Mouse (Mus musculus) ovary, postnatal 14 days (tissue): ENCODE results near the gene Prkcb.

Experiments
- DNase-seq: peaks from one replicate; pipeline ENCODE4 v3.0.0; 2022; ENCODE audit warnings: low spot score

Gene Prkcb

DNA sequence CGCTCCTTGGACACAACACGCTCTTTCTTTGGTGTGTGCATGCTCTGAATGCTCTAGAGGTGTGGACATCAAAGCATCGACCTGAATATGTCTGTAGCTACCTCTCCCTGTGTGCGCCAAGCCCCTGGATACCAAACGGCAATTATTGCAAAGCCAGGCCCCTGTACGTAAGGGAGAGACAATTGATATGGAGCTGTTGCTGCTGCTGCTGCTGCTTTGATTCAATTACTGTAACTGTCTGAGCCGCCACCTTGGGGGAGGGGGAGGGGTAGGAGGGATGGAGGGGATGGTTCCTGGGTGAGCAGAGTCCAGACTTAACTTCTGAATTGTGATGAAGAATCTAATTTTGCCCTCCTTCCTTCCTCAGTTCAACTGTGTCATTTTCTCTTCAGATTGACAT is 312.3 kb downstream of the Prkcb start:
- DNase-seq: no peak

DNA sequence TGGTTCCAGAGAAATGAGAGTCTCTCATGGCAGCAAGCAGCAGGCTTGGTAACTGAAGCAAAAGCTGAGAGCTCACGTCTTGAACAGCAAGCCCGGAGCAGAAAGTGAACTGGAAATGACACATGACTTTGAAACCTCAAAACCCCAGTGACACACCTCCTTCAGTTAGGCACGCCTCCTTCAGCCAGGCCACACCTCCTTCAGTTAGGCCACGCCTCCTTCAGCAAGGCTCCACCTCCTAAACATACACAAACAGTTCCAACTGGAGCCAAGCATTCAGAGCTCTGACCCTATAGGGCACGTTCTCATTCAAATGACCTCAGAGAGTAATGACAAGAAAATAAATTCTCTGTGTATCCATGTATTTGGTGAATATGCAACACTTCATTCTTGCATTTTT is 316.5 kb downstream of the Prkcb start:
- no peak for DNase-seq

DNA sequence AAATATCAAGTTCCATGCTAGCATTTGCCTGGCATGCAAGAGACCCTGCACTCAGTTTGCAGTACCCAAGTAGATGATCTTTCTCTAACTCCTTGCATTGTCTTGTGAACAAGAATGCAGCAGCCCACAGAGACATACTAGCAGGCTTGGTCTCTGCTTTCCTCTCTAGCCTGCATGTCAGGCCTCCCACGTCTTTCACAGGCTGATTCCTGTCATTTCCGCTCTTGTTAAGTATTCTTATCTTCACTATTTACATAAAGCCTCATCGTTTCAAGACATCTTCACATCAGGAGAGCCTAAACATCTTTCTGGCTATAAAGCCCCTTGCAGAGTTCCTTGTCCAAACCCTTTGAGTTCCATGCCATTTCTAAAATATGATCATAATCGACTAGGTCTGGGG is 320.9 kb downstream of the Prkcb start:
- DNase-seq: no peak

DNA sequence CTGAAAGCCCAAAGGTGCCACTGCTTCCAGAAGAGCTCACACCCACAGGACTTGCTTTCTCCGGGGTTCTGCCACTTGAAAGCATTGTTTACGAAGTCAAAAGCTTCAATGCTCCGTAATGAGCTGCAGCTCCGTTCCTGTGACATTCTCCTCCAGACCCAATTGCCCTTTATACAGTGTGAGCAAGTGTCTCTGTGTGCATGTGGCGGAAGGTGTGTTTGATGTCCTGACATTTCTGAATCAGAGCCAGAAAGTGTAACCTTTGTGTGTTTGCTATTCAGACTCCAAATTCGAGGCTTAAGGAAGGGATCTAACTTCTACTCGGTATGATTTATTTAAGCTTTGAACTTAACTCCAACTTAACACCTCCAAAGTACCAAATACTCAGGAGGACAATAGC is 321.6 kb downstream of the Prkcb start:
- DNase-seq: no peak

DNA sequence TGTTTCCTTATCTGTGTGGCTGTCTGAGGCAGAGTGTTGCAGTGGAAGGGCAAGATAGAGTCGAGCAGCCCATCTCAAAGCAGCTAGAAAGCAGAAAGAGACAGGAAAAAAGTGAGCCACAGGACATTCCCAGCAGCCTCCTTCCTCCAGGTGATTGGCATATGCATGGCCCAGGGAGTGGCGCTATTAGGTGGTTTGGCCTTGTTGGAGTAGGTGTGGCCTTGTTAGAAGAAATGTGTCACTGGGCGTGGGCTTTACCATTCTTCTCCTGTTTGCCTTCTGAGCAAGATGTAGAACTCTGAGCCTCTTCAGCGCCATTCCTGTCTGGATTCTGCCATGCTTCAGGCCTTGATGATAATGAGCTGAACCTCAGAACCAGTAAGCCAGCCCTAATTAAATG is 325.3 kb downstream of the Prkcb start:
- no peak for DNase-seq

DNA sequence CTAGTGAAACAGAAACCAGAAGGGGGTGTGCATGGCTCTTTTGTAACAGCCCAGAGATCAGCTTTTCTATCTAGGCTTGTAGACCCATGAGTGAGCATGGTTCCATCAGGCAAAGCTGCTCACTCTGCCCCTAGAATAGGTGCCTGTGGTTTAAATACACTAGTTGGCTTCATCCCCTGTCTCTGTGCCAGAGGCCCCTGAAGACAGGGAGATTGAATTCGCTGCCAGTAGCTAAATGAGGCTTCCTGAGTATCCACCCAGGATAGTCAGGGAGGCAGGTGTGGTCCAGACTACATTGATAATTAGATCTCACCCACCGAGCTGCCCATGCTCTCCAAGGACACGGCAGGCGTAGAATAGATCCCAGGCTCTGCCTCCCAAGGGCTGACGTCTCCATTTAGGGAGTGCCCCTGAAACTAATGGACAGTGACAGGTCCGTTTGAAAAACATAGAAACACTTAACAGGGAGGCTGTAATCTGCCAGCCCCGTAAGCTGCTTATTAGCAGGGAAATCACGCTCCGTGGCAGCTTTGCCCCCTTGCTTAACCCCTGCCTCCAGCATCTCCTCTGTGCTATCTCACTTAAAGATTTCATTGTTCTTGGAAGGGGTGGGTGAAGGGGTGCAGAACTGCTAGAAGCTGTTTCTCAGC is 333.7 kb downstream of the Prkcb start:
- DNase-seq: no peak

DNA sequence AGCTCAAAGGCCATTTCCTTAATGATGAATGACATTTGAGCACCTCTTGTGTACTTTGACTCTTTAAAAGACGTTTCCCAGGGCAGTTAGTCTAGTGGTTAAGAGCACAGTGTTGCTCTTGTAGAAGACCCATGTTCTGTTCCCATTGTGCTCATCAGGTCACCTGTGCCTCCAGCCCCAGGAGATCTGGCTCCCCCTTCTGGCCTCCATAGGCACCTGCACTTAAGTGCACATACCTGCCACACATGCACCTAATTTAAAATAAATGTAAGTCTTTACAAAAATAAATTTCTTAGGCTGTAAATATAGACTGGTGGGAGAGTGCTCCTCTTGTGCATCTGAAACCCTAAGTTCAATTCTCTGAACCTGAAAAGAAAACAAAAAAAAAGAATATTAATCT is 335.2 kb downstream of the Prkcb start:
- DNase-seq: no peak

DNA sequence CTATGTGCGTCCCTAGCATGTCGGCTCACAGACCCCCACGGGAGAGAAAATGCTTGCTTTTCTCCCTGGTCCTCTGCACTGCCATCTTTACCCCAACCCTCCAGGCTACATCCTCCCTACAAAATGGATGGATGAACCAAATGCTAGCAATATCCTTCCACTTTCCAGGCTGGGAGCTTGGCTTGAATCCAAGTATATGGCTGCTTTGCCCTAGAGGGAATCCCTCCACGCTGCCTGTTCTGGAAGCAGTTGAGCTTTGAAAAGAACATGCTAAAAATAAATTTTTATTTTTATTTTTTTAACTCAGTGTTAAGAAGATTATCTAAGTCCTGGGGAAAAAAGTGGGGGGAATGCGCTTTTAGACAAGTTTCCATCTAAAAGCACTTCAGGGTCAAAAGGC is 339.5 kb downstream of the Prkcb start:
- no peak for DNase-seq

DNA sequence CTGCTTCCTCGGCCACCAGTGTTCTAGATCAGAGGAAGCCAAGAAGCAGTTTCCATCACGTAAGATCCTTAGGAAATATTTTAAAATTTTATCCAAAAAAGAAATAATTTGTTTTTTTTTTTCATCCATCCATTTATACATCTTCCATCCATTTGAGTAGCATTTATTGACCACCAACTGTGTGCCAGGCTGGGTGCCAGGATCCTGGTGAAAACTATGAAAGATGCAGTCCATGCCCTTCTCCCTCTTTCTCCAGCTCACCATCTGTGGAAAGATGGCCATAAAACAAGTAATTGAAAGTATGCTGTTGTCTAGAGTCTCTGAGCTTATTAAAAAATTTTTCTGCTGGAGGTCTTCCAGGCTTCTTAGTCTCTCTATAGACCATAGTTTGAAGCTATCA is 341.8 kb downstream of the Prkcb start:
- DNase-seq: no peak

DNA sequence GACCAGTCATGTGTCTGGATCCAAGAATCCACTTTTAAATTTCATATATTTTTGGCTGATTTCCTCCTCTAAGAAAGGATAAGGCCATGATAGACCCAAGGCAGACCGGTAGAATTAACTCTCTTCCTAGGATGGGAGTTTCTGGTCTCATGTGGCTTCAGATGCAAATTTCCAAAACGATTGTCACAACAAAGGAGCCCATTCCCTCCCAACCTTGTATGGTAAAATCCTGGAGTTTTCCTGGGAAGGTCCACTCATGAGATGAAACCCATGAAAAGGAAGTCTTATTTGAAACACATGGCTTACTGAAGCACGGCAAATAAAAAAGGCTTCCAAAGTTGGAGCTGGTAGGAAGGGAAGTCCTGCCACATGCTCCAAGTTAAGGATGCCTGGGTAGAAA is 342.6 kb downstream of the Prkcb start:
- DNase-seq: no peak

DNA sequence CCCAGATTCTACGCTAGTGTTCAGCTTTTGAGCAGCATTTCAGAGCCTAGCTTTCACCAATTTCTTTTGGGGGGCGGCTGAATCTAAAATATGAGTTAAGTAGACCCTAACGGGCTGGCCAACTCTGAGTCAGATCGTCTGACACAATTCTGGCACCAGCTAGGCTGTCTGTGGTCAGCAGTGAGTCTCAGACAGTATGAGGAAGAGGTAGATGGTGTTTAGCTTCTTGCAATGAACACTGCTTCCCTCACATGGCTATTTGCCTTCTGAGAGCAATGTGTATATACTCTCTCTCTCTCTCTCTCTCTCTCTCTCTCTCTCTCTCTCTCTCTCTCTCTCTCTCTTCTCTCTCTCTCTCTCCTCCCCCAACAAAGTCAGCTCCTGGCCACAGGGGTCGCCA is 344.4 kb downstream of the Prkcb start:
- DNase-seq: no peak

DNA sequence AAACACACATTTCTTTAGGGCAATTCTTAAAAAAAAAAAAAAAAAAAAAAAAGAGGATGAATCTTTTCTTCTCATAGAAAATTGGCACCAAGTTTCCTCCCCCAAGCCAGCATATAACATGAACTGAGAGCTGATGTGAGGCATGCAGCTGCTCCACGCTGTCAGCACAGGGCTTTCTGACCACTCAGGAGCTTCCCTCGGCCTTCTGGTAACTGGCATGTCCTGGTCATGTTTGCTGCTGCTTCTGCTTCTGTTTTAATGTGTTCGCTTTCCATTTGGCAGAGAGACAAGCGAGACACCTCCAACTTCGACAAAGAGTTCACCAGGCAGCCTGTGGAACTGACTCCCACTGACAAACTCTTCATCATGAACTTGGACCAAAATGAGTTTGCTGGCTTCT is 344.9 kb downstream of the Prkcb start:
- no peak for DNase-seq

DNA sequence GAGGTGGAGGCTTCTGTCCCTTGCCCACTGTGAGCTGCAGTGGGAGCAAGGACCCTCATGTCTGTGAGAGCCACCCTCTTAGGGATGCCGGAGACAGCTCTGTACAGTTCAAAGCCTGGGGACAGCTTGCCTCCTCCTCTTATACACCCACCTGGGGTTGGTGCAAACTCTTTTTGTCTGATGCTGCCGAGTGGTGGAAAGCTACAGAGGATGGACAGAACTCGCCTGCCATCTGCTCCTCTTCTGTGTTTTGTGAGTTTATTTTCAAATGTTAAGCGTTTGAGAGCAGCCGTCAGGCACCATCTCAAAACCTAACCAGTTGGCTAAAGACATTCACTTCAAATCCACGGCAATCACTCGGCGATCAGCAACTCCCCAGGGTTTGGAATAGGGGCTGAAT is 355.1 kb downstream of the Prkcb start:
- DNase-seq: no peak

DNA sequence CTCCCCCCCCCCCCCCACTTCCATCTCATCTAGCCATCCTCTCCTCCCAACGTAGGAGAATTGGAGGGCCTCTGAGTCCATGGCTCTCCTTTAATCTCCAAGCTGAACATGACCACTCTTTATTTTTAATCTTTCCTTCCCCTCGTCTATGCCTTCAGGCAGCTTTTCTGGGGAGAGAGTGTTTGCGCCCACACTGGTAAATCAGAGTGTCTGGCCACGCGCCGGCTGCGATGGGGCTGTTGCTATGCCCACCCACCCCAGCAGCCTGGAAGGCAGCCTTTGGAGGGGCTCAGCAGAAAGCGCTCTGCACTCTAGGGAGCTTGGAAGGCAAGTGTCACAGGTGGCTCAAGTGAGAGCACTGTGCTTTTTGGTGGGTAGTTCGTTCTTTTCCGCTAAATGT is 360.8 kb downstream of the Prkcb start:
- no peak for DNase-seq

DNA sequence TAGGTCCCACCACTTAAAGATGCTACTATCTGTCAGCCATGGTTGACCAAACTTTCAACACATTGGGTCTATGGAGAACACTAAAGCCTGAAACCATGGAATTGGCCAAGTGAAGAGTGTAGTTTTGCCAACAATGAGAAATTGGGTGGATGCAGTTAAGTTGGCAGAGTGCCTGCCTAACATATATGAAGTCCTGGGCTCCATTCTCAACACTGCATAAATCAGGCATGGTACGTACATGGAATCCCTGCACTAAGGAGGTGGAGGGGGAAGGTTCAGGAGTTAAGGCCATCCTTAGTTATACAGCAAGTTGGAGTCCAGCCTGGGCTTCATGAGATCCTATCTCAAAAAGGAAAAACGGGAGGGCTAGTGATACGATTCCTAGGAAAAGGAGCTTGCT is 364.0 kb downstream of the Prkcb start:
- DNase-seq: no peak

DNA sequence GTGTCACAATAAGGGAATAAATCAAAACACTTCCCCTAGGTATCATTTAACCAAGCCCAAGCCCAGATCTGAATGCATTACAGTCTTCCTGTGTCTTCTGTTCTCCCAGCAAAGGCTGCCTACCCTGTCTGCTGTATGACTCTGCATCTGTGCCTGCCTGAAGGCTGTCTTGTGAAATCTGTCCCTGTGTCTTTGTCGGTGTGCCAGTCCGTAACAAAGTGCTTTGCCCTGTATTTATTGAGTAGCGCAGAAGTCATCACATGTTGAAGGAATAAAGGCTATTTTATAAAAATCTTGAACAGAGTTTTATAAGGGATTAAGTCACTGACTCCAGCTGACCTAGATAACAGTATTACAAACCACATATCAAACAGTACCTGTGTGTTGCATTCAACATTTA is 368.1 kb downstream of the Prkcb start:
- DNase-seq: no peak

DNA sequence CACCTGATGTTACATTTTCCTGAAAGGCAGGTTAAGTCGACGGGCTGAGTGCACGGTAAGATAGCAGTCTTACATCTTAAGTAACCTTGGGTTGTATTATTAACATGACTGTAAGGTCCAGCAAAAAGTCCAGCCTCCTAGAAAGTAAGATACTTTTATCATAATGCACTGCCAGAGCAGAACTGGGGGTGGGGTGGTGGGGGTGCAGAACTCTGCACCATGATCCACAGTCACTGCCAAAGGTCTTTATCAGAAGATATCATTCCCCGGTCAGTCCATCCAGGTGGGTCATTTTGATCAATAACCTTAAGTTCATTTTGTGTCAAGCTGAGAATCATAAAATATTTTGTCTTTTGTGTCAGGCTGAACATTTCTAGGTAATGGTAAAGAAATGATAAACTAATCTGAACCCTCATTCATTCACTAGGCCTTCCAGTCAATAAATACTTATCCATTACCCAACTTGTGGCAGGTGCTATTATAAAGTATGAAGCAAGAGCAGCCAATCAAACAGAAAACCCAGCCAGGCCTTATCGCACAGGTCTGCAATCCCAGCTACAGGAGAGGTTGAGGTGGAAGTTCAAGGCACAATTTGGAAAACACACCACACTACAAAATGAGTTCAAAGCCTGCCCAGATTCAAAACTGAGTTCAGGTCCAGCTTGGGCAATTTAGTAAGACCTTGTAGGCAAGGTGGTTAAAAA is 369.0 kb downstream of the Prkcb start:
- no peak for DNase-seq

DNA sequence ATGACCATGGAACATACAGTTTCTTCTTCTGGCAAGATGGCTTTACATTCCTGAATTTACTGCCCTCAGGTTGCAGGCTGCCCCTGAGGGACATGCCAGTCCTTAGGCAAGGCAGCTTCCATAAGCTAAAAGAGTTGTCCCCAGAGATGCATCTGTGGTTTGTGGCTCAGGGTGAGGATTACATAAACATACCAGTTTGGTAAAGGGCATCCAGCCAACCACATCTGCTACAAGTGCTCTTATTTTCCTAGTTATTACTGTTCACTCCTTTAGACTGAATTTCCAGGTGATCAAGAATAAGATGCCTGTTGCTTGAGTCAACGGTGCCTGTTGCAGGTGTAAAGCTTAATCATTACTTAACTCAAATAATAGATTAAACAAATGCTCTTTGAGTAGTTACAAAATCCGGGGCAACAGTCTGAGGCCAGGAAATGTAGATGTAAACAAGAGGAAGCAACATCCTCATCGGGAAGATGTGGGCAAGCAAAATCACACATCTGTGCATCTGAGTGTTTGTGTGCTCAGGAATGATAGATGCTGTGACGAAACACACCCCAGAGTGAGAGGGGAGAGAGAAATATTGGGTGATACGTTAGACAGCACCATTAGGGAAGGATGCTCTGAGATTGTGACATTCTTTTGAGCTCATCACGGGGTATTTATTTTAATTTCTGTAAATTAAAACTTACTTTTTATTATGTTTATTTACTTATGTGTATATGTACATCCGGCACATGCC is 376.9 kb downstream of the Prkcb start:
- DNase-seq: no peak

DNA sequence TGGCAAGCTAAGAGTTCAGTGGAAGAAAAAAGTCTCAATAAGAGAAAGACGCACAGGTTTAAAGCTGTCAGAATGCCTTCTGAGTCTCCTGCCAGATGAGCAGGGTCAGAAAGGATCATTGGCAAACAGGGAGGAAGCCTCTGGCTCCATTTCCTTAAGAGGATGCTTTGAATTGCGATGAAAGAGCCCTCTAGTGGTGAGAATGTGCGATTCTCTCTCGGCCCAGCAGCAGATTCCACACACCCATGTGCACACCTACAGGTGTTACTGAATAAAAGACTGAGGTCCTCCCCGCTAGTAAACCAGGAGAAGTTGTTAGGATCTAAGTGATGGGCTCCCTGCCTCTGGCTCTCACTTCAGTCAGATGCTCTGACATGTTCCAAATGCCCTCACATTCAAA is 379.4 kb downstream of the Prkcb start:
- peak; percentile 0 for DNase-seq

DNA sequence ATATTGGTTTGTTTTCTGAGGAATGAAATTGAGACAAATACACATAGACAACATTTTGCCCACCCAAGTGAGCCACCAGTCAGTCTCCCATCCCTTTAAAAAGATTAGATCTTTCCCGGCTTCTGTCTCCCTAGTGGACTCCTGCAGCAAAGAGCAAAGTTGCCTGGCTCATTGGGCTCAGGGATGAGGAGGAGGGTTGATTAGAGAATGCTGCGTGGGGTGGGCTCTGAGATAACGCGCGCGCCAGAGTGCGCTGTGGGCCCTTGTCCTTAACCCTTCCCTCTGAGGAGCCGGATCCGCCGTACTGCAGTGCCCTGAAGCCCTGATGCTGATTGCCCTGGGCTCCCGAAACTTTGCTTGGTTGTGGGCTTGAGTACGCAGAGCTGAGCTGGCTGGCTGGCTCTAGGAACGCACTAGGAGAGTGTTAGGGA is 381.9 kb downstream of the Prkcb start, which contains the start of gene Cacng3:
Gene Cacng3 (plus strand): TSS at position 51 of the 431 bp plus-strand sequence.
- DNase-seq: peak; percentile 0

DNA sequence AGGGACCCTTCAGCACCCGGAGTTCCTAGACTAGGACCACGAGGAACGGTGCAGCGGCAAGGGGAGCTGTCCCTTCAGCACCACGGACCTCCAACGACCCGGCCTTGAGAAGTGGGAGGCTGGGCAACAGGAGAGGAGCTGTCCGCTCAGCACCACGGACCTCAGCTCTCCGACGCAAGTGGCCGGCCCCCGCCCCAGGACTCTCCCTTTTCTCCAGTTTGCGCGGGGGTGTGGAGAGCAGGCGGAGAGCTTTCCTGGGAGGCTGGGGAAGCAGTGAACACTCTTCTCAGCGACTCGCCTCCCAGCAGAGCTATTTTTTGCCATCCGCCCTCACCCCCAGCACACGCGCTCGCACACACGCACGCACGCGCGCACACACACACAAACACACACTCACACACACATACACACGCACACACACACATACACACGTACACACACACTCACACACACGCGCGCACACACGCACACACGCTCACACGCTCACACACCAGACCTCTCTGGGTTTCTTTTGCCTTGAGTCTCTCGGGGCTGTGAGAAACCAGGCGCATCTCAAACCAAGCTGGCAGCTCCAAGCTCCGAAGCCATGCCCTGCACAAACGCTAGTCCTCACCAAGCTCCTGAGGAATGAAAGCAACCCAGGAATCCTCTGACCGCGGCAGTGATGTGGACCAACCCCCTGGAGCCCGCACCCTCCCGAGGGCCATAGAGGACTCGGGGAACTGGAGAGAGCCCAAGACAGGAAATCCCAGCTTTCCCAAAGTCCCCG is 382.5 kb downstream of the Prkcb start:
- peak; percentile 94 for DNase-seq

DNA sequence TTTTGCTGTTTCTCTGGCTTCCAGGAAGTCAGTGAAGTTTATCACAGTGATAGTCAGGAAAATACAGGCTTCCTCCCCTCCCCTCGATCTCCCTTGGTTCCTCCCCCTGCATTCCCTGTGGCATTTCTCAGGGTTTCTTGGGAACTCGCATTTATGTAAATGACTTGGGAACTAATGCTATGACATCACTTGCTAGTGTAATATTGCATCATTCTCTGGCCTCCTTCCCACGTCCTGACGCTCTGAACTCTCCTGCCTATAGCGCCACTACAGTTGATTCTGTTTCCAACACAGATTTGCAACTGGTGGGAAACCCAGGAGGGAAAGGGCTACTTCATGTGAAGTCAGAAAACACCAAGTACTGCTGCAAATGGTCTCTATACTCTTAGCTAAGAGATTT is 384.4 kb downstream of the Prkcb start:
- no peak for DNase-seq

DNA sequence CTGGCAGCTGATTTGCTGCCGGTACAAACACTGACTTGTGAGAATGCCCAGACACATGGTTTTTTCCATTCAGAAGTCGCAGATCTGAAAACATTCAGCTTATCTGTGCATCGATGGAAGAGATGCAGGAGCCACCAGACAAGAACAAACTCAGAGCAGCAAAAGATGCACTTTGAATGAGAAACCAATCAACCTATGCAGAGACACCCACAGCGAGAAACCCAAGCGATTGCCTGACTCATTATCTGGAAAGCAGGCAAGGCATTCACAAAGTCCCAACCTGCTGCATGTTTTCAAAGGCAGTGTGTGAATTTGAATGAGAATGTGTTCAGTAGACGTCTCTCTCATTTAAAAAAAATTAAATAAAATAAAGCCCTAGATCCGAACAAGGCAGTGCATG is 386.7 kb downstream of the Prkcb start:
- no peak for DNase-seq
